Mouse (Mus musculus) stomach, embryonic 15.5 days (tissue): ENCODE measurements at regions not wholly inside any gene's neighbourhood (a gene's known extent, or its start where the extent isn't known, plus 50 kb on each side); places are given as distances from the start of the nearest gene placed in this dataset.

Experiments used
- ATAC-seq: fragments of 200-750 bp; cut with Nextera tagmentation; 2 replicates; pipeline ENCODE4 v1.8.0; 2017; ENCODE audit warnings: low read depth, moderate number of reproducible peaks, moderate TSS enrichment; ENCODE audit not compliant: insufficient read depth, low FRiP score
- H3K27ac ChIP-seq: fragments of 300-500 bp; sonication (generic); 2 replicates; pipeline ENCODE4 v1.5.1; 2015; ENCODE audit warnings: mild to moderate bottlenecking, inconsistent platforms
- H3K27me3 ChIP-seq: fragments of 300-500 bp; sonication (generic); replicated peaks from 2 replicates; pipeline ENCODE4 v1.6.1; 2015; ENCODE audit warnings: inconsistent platforms
- H3K36me3 ChIP-seq: fragments of 300-500 bp; sonication (generic); 2 replicates; pipeline ENCODE4 v1.6.1; 2015; ENCODE audit warnings: inconsistent platforms
- H3K4me1 ChIP-seq: fragments of 300-500 bp; sonication (generic); 2 replicates; pipeline ENCODE4 v1.6.1; 2015; ENCODE audit warnings: inconsistent platforms
- H3K4me2 ChIP-seq: fragments of 300-500 bp; sonication (generic); 2 replicates; pipeline ENCODE4 v1.6.1; 2015; ENCODE audit warnings: mild to moderate bottlenecking, inconsistent platforms
- H3K4me3 ChIP-seq: fragments of 300-500 bp; sonication (generic); replicated peaks from 2 replicates; pipeline ENCODE4 v1.5.1; 2015; ENCODE audit warnings: inconsistent platforms
- H3K9ac ChIP-seq: fragments of 300-500 bp; sonication (generic); 2 replicates; pipeline ENCODE4 v1.6.1; 2015; ENCODE audit warnings: inconsistent platforms
- H3K9me3 ChIP-seq: fragments of 300-500 bp; sonication (generic); 2 replicates; pipeline ENCODE4 v1.6.1; 2016; ENCODE audit warnings: inconsistent platforms
- WGBS: fragments of 180-500 bp; shearing (Covaris S2); methylation state at CpG from one replicate; pipeline ENCODE4 v1.1.7; 2015; 5-methylcytosine and 5-hydroxymethylcytosine counted together

- H3K36me3 ChIP-seq = no peaks in the 10 kb centered on the region
- H3K4me3 ChIP-seq = no peak overlapping the region
- H3K9me3 ChIP-seq = no peaks in the 10 kb centered on the region
- H3K4me1 ChIP-seq = 0 out of 2 replicates have a peak, but pooled peaks cover 4% of the 10 kb centered on the region
- H3K27me3 ChIP-seq = no peaks in the 10 kb centered on the region
- no peak overlapping the region for H3K9ac ChIP-seq
- H3K27ac ChIP-seq = no peak overlapping the region
- no peak for ATAC-seq
- WGBS = 46% methylated on average over 6 of the region's 6 CpGs
- no peak overlapping the region for H3K4me2 ChIP-seq
Observed at GRCm38 (mm10) chr10:126473050-126473719, 428.0 kb downstream of the Atp23 start.

- 50% methylated on average over 4 of the region's 4 CpGs for WGBS
- Histone ChIP-seq H3K4me1 (0 out of 2 replicates have a peak, but pooled peaks cover 4% of the 10 kb centered on the region), H3K9ac (no peak overlapping the region), H3K4me3 (no peak overlapping the region), H3K27ac (no peak overlapping the region), H3K4me2 (no peak overlapping the region), H3K9me3 (no peaks in the 10 kb centered on the region), H3K27me3 (no peaks in the 10 kb centered on the region), H3K36me3 (no peaks in the 10 kb centered on the region)
- ATAC-seq = peak; percentile 39; the same call in 1 of the 2 replicates
Observed at GRCm38 (mm10) chr10:126470838-126471491, 430.2 kb downstream of the Atp23 start.

- no peak for ATAC-seq
- H3K4me2 ChIP-seq = no peak overlapping the region
- no peaks in the 10 kb centered on the region for H3K9me3 ChIP-seq
- no peaks in the 10 kb centered on the region for H3K4me1 ChIP-seq
- H3K9ac ChIP-seq = no peak overlapping the region
- WGBS = 55% methylated on average over 1 of the region's 1 CpGs
- H3K27ac ChIP-seq = no peak overlapping the region
- H3K36me3 ChIP-seq = no peaks in the 10 kb centered on the region
- no peak overlapping the region for H3K4me3 ChIP-seq
- H3K27me3 ChIP-seq = no peaks in the 10 kb centered on the region
Observed at GRCm38 (mm10) chr10:126462770-126463169, 438.4 kb downstream of the Atp23 start.

GRCm38 (mm10) chr10:126458523-126458922 lies 442.6 kb downstream of the Atp23 start:
- WGBS = 66% methylated on average over 5 of the region's 5 CpGs
- no peak overlapping the region for H3K27ac ChIP-seq
- H3K4me3 ChIP-seq = no peak overlapping the region
- H3K27me3 ChIP-seq = no peaks in the 10 kb centered on the region
- H3K4me1 ChIP-seq = no peaks in the 10 kb centered on the region
- H3K9me3 ChIP-seq = no peaks in the 10 kb centered on the region
- H3K9ac ChIP-seq = no peak overlapping the region
- no peak for ATAC-seq
- no peaks in the 10 kb centered on the region for H3K36me3 ChIP-seq
- no peak overlapping the region for H3K4me2 ChIP-seq

GRCm38 (mm10) chr10:126452757-126453528 lies 448.2 kb downstream of the Atp23 start:
- H3K9me3 ChIP-seq = no peaks in the 10 kb centered on the region
- ATAC-seq = no peak
- H3K4me2 ChIP-seq = no peak overlapping the region
- no peak overlapping the region for H3K4me3 ChIP-seq
- 61% methylated on average over 15 of the region's 15 CpGs for WGBS
- H3K36me3 ChIP-seq = no peaks in the 10 kb centered on the region
- H3K27ac ChIP-seq = peak overlapping the region; percentile 67
- H3K9ac ChIP-seq = no peak overlapping the region
- H3K27me3 ChIP-seq = no peaks in the 10 kb centered on the region
- H3K4me1 ChIP-seq = no peaks in the 10 kb centered on the region

- no peak for ATAC-seq
- H3K36me3 ChIP-seq = no peaks in the 10 kb centered on the region
- 83% methylated on average over 10 of the region's 10 CpGs for WGBS
- H3K9ac ChIP-seq = no peak overlapping the region
- H3K4me1 ChIP-seq = no peaks in the 10 kb centered on the region
- no peak overlapping the region for H3K27ac ChIP-seq
- no peaks in the 10 kb centered on the region for H3K27me3 ChIP-seq
- no peak overlapping the region for H3K4me3 ChIP-seq
- no peak overlapping the region for H3K4me2 ChIP-seq
- H3K9me3 ChIP-seq = no peaks in the 10 kb centered on the region
Observed at GRCm38 (mm10) chr10:126452057-126452622, 449.0 kb downstream of the Atp23 start.

GRCm38 (mm10) chr10:126431222-126431621 lies 465.3 kb downstream of the Lrig3 start:
- H3K27me3 ChIP-seq = no peaks in the 10 kb centered on the region
- H3K4me3 ChIP-seq = no peak overlapping the region
- no peak overlapping the region for H3K4me2 ChIP-seq
- H3K9ac ChIP-seq = no peak overlapping the region
- ATAC-seq = no peak
- H3K4me1 ChIP-seq = no peaks in the 10 kb centered on the region
- H3K9me3 ChIP-seq = no peaks in the 10 kb centered on the region
- H3K27ac ChIP-seq = no peak overlapping the region
- no peaks in the 10 kb centered on the region for H3K36me3 ChIP-seq

- no peaks in the 10 kb centered on the region for H3K36me3 ChIP-seq
- no peak overlapping the region for H3K4me2 ChIP-seq
- 88% methylated on average over 8 of the region's 8 CpGs for WGBS
- H3K4me1 ChIP-seq = no peaks in the 10 kb centered on the region
- no peaks in the 10 kb centered on the region for H3K27me3 ChIP-seq
- H3K9ac ChIP-seq = no peak overlapping the region
- H3K27ac ChIP-seq = no peak overlapping the region
- no peaks in the 10 kb centered on the region for H3K9me3 ChIP-seq
- no peak overlapping the region for H3K4me3 ChIP-seq
- no peak for ATAC-seq
Observed at GRCm38 (mm10) chr10:126430346-126430745, 464.4 kb downstream of the Lrig3 start.

- Histone ChIP-seq H3K36me3 (no peaks in the 10 kb centered on the region), H3K9me3 (no peaks in the 10 kb centered on the region), H3K27me3 (no peaks in the 10 kb centered on the region), H3K4me2 (no peak overlapping the region), H3K4me3 (no peak overlapping the region), H3K9ac (no peak overlapping the region), H3K27ac (no peak overlapping the region), H3K4me1 (no peaks in the 10 kb centered on the region)
- 77% methylated on average over 1 of the region's 1 CpGs for WGBS
- no peak for ATAC-seq
Observed at GRCm38 (mm10) chr10:126429502-126429901, 463.5 kb downstream of the Lrig3 start.

GRCm38 (mm10) chr10:126422066-126422465 lies 456.1 kb downstream of the Lrig3 start:
- no peak for ATAC-seq
- Histone ChIP-seq H3K36me3 (no peaks in the 10 kb centered on the region), H3K27ac (no peak overlapping the region), H3K9ac (no peak overlapping the region), H3K4me3 (no peak overlapping the region), H3K9me3 (no peaks in the 10 kb centered on the region), H3K4me2 (no peak overlapping the region), H3K4me1 (0 out of 2 replicates have a peak, but pooled peaks cover 3% of the 10 kb centered on the region), H3K27me3 (no peaks in the 10 kb centered on the region)
- WGBS = 46% methylated on average over 6 of the region's 6 CpGs

GRCm38 (mm10) chr10:126413786-126414185 lies 447.8 kb downstream of the Lrig3 start:
- no peak overlapping the region for H3K4me2 ChIP-seq
- ATAC-seq = no peak
- no peak overlapping the region for H3K4me3 ChIP-seq
- H3K9me3 ChIP-seq = no peaks in the 10 kb centered on the region
- no peaks in the 10 kb centered on the region for H3K27me3 ChIP-seq
- WGBS = 32% methylated on average over 7 of the region's 7 CpGs
- H3K9ac ChIP-seq = no peak overlapping the region
- H3K4me1 ChIP-seq = no peaks in the 10 kb centered on the region
- H3K27ac ChIP-seq = no peak overlapping the region
- no peaks in the 10 kb centered on the region for H3K36me3 ChIP-seq

GRCm38 (mm10) chr10:126392235-126392634 lies 426.3 kb downstream of the Lrig3 start:
- Histone ChIP-seq H3K4me3 (no peak overlapping the region), H3K9me3 (no peaks in the 10 kb centered on the region), H3K4me2 (no peak overlapping the region), H3K27ac (no peak overlapping the region), H3K4me1 (no peaks in the 10 kb centered on the region), H3K36me3 (no peaks in the 10 kb centered on the region), H3K27me3 (no peaks in the 10 kb centered on the region), H3K9ac (no peak overlapping the region)
- ATAC-seq = no peak
- 72% methylated on average over 2 of the region's 3 CpGs for WGBS
